Mouse (Mus musculus): Measurements from ENCODE around the gene Gm5426. TPM values are rescaled to one million over a fixed set of nuclear protein-coding genes. Genes with fewer than 3 reads are reported as not detected.
"Not testable (repeated sequence)": the region's sequence is repeated elsewhere in the genome, so short reads cannot be mapped to it uniquely, and the experiment has no call there.

The Gm5426 gene
- polyA plus RNA-seq, 1 experiment from 2014 or later, result not detected

GRCm38 (mm10) chr10:96138585-96138984 is 2.2 kb downstream of the Gm5426 start:
- no peaks in the 10 kb centered on the region for H3K4me1 ChIP-seq (replicated peaks)
- WGBS (ENCODE audit: insufficient replicate concordance), result 70% methylated on average over 5 of the region's 5 CpGs
- no peaks in the 10 kb centered on the region for H3K36me3 ChIP-seq (replicated peaks)
- H3K9ac ChIP-seq, result no peak overlapping the region
- no peak overlapping the region for H3K4me2 ChIP-seq
- no peaks in the 10 kb centered on the region for H3K9me3 ChIP-seq (replicated peaks)
- ATAC-seq (ENCODE audit: insufficient read depth), result no peak
- no peak overlapping the region for H3K27ac ChIP-seq (replicated peaks)
- H3K27me3 ChIP-seq, result no peaks in the 10 kb centered on the region
- no peak overlapping the region for H3K4me3 ChIP-seq (replicated peaks)

GRCm38 (mm10) chr10:96139274-96139673 is 2.9 kb downstream of the Gm5426 start:
- H3K36me3 ChIP-seq (replicated peaks); H3K4me3 ChIP-seq (replicated peaks); H3K27me3 ChIP-seq; H3K9me3 ChIP-seq (replicated peaks); H3K27ac ChIP-seq (replicated peaks); H3K9ac ChIP-seq; H3K4me2 ChIP-seq; H3K4me1 ChIP-seq (replicated peaks); ATAC-seq (ENCODE audit: insufficient read depth): not testable (repeated sequence)
- WGBS (ENCODE audit: insufficient replicate concordance), result 80% methylated on average over 4 of the region's 4 CpGs

DNA sequence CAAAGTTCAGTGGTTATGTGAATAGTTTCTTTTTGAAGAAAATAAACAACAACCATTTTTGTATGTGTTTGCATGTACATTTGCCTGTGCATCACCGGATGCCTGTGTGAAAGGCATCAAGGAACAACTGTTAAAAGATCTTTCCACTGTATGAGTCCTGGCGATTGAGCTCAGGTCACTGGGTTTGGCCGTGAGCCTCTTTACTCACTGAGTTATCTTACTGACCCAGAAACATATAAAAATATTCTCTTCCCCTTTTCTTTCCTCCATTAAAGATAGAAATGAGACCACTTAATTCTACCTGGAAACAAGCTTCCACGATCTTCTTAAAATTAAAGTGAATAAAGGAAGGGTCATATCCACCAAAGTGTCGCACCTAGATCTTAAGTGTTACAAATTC is 10.2 kb downstream of the Gm5426 start:
- no peak for ATAC-seq (ENCODE audit: insufficient read depth)

DNA sequence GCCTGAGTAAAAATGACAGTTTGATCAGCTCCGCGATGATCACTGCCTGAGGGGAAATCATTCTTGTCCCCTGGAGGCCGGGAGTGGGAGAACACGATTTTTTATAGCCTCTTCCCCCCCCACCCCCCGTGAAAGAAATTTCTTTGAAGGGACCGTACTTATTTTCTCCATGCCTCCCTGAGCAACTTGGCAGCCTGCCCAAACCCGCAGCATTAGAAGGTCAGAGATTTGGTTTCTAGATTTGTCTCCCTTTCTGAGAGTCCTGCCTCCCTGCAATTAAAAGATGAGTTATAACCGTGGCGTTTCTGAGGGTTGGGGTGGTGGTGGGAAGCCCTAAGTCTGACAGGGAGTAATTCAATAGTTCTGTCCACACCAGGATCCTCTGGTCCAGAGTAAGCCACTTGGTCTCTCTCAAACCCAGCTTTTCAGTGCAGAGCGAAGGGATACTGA is 11.9 kb downstream of the Gm5426 start:
- Histone ChIP-seq H3K27me3 (no peaks in the 10 kb centered on the region), H3K4me2 (no peak overlapping the region), H3K4me1 (replicated peaks) (no peaks in the 10 kb centered on the region), H3K9me3 (replicated peaks) (no peaks in the 10 kb centered on the region), H3K9ac (no peak overlapping the region), H3K4me3 (replicated peaks) (no peak overlapping the region), H3K27ac (replicated peaks) (no peak overlapping the region), H3K36me3 (replicated peaks) (no peaks in the 10 kb centered on the region)
- WGBS (ENCODE audit: insufficient replicate concordance), result 56% methylated on average over 10 of the region's 10 CpGs
- ATAC-seq (ENCODE audit: insufficient read depth), result no peak

More for the DNA sequence above, 10.2 kb downstream of the Gm5426 start:
- Histone ChIP-seq H3K27ac (replicated peaks) (no peak overlapping the region), H3K36me3 (replicated peaks) (no peaks in the 10 kb centered on the region), H3K4me3 (replicated peaks) (no peak overlapping the region), H3K9me3 (replicated peaks) (no peaks in the 10 kb centered on the region), H3K4me1 (replicated peaks) (no peaks in the 10 kb centered on the region), H3K9ac (no peak overlapping the region), H3K27me3 (no peaks in the 10 kb centered on the region), H3K4me2 (no peak overlapping the region)
- WGBS (ENCODE audit: insufficient replicate concordance), result 55% methylated on average over 5 of the region's 5 CpGs

DNA sequence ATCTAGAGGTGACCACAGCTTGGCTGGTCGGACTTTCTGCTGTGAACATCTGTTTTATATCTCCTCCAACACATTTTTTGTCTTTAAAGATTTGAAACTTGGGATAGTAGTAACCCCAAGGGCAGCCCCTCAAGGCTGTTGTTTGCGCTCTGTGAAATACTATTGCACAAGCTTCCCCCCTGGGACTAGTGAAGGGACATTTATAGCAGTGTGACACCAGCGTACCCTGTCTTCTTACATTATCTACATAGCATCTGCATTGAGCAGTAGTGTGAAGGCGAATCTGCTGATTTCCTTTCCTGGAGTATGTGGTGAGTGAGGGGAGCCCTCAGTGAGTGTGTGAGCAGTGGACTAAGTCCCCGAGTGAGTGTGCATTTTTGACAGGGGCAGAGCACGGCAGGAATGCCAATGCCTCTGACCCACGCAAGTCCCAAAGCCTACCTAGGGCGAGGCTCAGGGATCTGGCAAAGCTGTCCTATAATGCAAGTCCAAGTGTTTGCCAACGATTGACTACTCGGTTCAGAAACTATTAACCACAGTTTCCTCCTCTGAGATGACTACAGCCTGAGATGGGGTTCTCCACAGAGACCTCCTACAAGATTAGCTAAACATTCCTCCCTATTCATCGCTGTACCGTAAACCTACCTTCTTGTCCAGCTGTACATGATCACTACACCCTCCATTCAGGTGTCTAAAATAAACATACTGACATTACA is 14.2 kb downstream of the Gm5426 start:
- Histone ChIP-seq H3K9ac (no peak overlapping the region), H3K27me3 (no peaks in the 10 kb centered on the region), H3K36me3 (replicated peaks) (no peaks in the 10 kb centered on the region), H3K4me3 (replicated peaks) (no peak overlapping the region), H3K27ac (replicated peaks) (no peak overlapping the region), H3K4me2 (no peak overlapping the region), H3K4me1 (replicated peaks) (no peaks in the 10 kb centered on the region), H3K9me3 (replicated peaks) (no peaks in the 10 kb centered on the region)
- WGBS (ENCODE audit: insufficient replicate concordance), result 33% methylated on average over 12 of the region's 12 CpGs
- ATAC-seq (ENCODE audit: insufficient read depth), result no peak

GRCm38 (mm10) chr10:96153315-96153714 is 16.9 kb downstream of the Gm5426 start:
- no peaks in the 10 kb centered on the region for H3K9me3 ChIP-seq (replicated peaks)
- H3K4me1 ChIP-seq (replicated peaks), result no peaks in the 10 kb centered on the region
- H3K36me3 ChIP-seq (replicated peaks), result no peaks in the 10 kb centered on the region
- no peak overlapping the region for H3K9ac ChIP-seq
- H3K27me3 ChIP-seq, result no peaks in the 10 kb centered on the region
- WGBS (ENCODE audit: insufficient replicate concordance), result 49% methylated on average over 5 of the region's 5 CpGs
- no peak overlapping the region for H3K4me3 ChIP-seq (replicated peaks)
- ATAC-seq (ENCODE audit: insufficient read depth), result no peak
- no peak overlapping the region for H3K27ac ChIP-seq (replicated peaks)
- no peak overlapping the region for H3K4me2 ChIP-seq

GRCm38 (mm10) chr10:96162975-96163706 is 26.7 kb downstream of the Gm5426 start:
- WGBS (ENCODE audit: insufficient replicate concordance), result 66% methylated on average over 7 of the region's 7 CpGs
- H3K9ac ChIP-seq, result no peak overlapping the region
- no peak overlapping the region for H3K27ac ChIP-seq (replicated peaks)
- no peaks in the 10 kb centered on the region for H3K4me1 ChIP-seq (replicated peaks)
- H3K36me3 ChIP-seq (replicated peaks), result no peaks in the 10 kb centered on the region
- no peak overlapping the region for H3K4me3 ChIP-seq (replicated peaks)
- H3K9me3 ChIP-seq (replicated peaks), result 0 out of 2 replicates have a peak, but pooled peaks cover 6% of the 10 kb centered on the region
- no peak overlapping the region for H3K4me2 ChIP-seq
- ATAC-seq (ENCODE audit: insufficient read depth), result no peak
- H3K27me3 ChIP-seq, result no peaks in the 10 kb centered on the region

GRCm38 (mm10) chr10:96163791-96164190 is 27.4 kb downstream of the Gm5426 start:
- Histone ChIP-seq H3K9ac (no peak overlapping the region), H3K4me3 (replicated peaks) (no peak overlapping the region), H3K27me3 (no peaks in the 10 kb centered on the region), H3K4me1 (replicated peaks) (no peaks in the 10 kb centered on the region), H3K36me3 (replicated peaks) (no peaks in the 10 kb centered on the region), H3K9me3 (replicated peaks) (0 out of 2 replicates have a peak, but pooled peaks cover 6% of the 10 kb centered on the region), H3K4me2 (no peak overlapping the region), H3K27ac (replicated peaks) (no peak overlapping the region)
- 55% methylated on average over 4 of the region's 4 CpGs for WGBS (ENCODE audit: insufficient replicate concordance)
- ATAC-seq (ENCODE audit: insufficient read depth), result no peak

DNA sequence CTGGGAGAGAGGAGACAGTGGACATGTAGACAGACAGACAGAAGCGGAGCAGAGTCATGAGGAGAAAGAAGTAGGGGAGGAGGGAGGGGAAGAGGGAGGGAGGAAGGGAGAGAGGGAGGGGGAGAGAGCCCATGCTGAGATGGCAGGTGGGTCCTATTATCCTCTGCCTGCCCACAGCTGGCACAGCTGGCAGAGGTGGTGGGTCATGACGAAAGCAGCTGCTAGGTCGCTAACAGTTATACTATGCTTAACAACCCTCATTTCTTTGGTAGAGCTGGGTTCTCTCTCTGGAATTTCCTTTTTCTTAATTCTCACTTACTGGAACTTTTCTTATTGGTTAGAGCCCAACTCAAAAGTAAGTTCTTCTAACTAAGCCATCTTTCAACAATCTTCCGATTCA is 28.9 kb downstream of the Gm5426 start:
- no peaks in the 10 kb centered on the region for H3K4me1 ChIP-seq (replicated peaks)
- no peak overlapping the region for H3K4me2 ChIP-seq
- ATAC-seq (ENCODE audit: insufficient read depth), result no peak
- H3K9me3 ChIP-seq (replicated peaks), result 0 out of 2 replicates have a peak, but pooled peaks cover 6% of the 10 kb centered on the region
- 83% methylated on average over 4 of the region's 4 CpGs for WGBS (ENCODE audit: insufficient replicate concordance)
- H3K27me3 ChIP-seq, result no peaks in the 10 kb centered on the region
- H3K36me3 ChIP-seq (replicated peaks), result no peaks in the 10 kb centered on the region
- H3K9ac ChIP-seq, result no peak overlapping the region
- H3K4me3 ChIP-seq (replicated peaks), result no peak overlapping the region
- H3K27ac ChIP-seq (replicated peaks), result no peak overlapping the region

DNA sequence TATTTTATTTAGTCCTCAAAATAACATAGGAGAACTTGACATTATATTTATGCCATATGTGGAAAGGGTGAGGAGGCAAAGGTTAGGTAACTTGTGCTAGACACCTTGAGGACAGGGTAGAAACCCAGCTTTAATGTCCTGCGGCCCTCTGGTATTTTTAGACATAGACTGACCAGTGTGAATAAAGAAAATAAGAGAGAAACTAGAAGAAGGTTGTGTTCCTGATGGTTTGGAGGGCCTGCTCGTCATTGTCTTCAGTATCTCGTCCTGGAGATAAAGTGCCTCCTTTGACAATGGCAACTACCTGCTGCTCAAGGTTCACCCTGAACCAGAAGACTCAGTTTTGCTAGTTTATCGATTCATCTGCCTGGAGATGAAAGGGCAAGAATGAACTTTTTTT is 32.6 kb downstream of the Gm5426 start:
- Histone ChIP-seq H3K27ac (replicated peaks) (no peak overlapping the region), H3K36me3 (replicated peaks) (no peaks in the 10 kb centered on the region), H3K27me3 (no peaks in the 10 kb centered on the region), H3K4me3 (replicated peaks) (no peak overlapping the region), H3K4me2 (no peak overlapping the region), H3K4me1 (replicated peaks) (no peaks in the 10 kb centered on the region), H3K9me3 (replicated peaks) (no peaks in the 10 kb centered on the region), H3K9ac (no peak overlapping the region)
- WGBS (ENCODE audit: insufficient replicate concordance), result 63% methylated on average over 4 of the region's 4 CpGs
- ATAC-seq (ENCODE audit: insufficient read depth), result no peak

DNA sequence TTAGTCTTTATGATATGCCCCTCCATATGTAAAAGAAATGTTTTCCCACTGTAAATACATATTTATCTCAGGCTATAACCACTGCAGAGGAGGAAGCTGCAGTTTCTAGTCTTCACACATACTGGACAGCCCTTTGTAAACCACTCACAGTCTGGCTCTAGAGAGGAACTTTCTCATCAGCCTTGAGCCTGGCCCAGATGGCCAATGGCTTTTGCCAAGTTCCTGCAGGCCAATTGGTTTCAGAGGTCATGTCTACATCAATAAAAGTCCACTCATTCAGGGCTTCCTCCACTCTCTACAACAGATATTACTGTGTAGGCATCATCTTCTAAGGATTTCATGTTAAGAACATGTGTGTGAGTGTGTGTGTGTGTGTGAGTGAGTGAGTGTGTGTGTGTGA is 35.1 kb downstream of the Gm5426 start:
- Histone ChIP-seq H3K27me3 (no peaks in the 10 kb centered on the region), H3K4me2 (no peak overlapping the region), H3K9ac (no peak overlapping the region), H3K27ac (replicated peaks) (no peak overlapping the region), H3K36me3 (replicated peaks) (no peaks in the 10 kb centered on the region), H3K4me1 (replicated peaks) (no peaks in the 10 kb centered on the region), H3K4me3 (replicated peaks) (no peak overlapping the region), H3K9me3 (replicated peaks) (no peaks in the 10 kb centered on the region)
- ATAC-seq (ENCODE audit: insufficient read depth), result no peak
